Mouse (Mus musculus): Measurements from ENCODE around the gene Mms19. TPM values are rescaled to one million over a fixed set of nuclear protein-coding genes. Genes with fewer than 3 reads are reported as not detected.

Gene Mms19
- polyA plus RNA-seq, 1 experiment from 2014 or later, result 27.6 TPM

GRCm38 (mm10) chr19:41902848-41903593 is 77.9 kb downstream of the Mms19 start:
- no peak for ATAC-seq (ENCODE audit: insufficient read depth, low FRiP score)
- Histone ChIP-seq H3K27ac (ENCODE audit: low read length) (no peak overlapping the region), H3K4me1 (ENCODE audit: control insufficient read depth, insufficient read depth, low read length) (peaks cover 14% of the 10 kb centered on the region), H3K36me3 (ENCODE audit: control insufficient read depth, insufficient read depth, low read length) (no peaks in the 10 kb centered on the region), H3K4me3 (replicated peaks; ENCODE audit: low read length) (no peak overlapping the region), H3K4me2 (ENCODE audit: low read depth, low read length) (no peak overlapping the region), H3K9ac (ENCODE audit: low read length) (no peak overlapping the region), H3K27me3 (ENCODE audit: control insufficient read depth, insufficient read depth, low read length) (no peaks in the 10 kb centered on the region), H3K9me3 (replicated peaks; ENCODE audit: control insufficient read depth, low read length) (no peaks in the 10 kb centered on the region)
- WGBS, result 77% methylated on average over 10 of the region's 10 CpGs

DNA sequence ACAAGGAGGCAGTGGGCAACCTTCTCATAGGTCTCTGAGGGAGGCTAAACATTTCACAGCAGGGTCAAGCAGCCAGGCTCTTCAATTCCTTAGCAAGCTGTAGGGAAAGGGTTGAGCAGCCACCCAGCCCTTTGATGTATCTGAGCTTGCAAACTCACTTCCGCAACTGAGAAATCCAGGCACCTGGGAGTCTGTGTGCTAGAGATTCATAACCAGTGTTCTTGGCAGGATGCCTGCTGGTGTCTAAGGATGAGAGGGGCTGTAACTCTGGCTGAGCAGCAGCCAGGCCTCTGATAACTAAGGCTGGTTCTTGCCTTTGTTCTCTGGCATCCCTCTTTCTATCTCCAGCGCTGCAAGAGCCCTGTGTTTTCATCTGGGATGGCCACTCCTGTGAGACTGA is 79.3 kb downstream of the Mms19 start:
- Histone ChIP-seq H3K9ac (ENCODE audit: low read length) (no peak overlapping the region), H3K9me3 (replicated peaks; ENCODE audit: control insufficient read depth, low read length) (no peaks in the 10 kb centered on the region), H3K36me3 (ENCODE audit: control insufficient read depth, insufficient read depth, low read length) (no peaks in the 10 kb centered on the region), H3K27ac (ENCODE audit: low read length) (no peak overlapping the region), H3K4me2 (ENCODE audit: low read depth, low read length) (no peak overlapping the region), H3K27me3 (ENCODE audit: control insufficient read depth, insufficient read depth, low read length) (no peaks in the 10 kb centered on the region), H3K4me1 (ENCODE audit: control insufficient read depth, insufficient read depth, low read length) (peaks cover under 1% of the 10 kb centered on the region; the same call in 1 of the 2 replicates), H3K4me3 (replicated peaks; ENCODE audit: low read length) (no peak overlapping the region)
- WGBS, result 33% methylated on average over 2 of the region's 2 CpGs
- no peak for ATAC-seq (ENCODE audit: insufficient read depth, low FRiP score)

GRCm38 (mm10) chr19:41900495-41901090 is 80.4 kb downstream of the Mms19 start:
- WGBS, result 79% methylated on average over 8 of the region's 8 CpGs
- Histone ChIP-seq H3K27ac (ENCODE audit: low read length) (no peak overlapping the region), H3K4me3 (replicated peaks; ENCODE audit: low read length) (no peak overlapping the region), H3K9ac (ENCODE audit: low read length) (no peak overlapping the region), H3K4me2 (ENCODE audit: low read depth, low read length) (no peak overlapping the region), H3K36me3 (ENCODE audit: control insufficient read depth, insufficient read depth, low read length) (no peaks in the 10 kb centered on the region), H3K27me3 (ENCODE audit: control insufficient read depth, insufficient read depth, low read length) (no peaks in the 10 kb centered on the region), H3K9me3 (replicated peaks; ENCODE audit: control insufficient read depth, low read length) (no peaks in the 10 kb centered on the region), H3K4me1 (ENCODE audit: control insufficient read depth, insufficient read depth, low read length) (no peaks in the 10 kb centered on the region; the same call in 1 of the 2 replicates)
- no peak for ATAC-seq (ENCODE audit: insufficient read depth, low FRiP score)

- no peak for ATAC-seq (ENCODE audit: insufficient read depth, low FRiP score)
- Histone ChIP-seq H3K9ac (ENCODE audit: low read length) (no peak overlapping the region), H3K4me3 (replicated peaks; ENCODE audit: low read length) (no peak overlapping the region), H3K4me1 (ENCODE audit: control insufficient read depth, insufficient read depth, low read length) (peaks cover 8% of the 10 kb centered on the region), H3K27ac (ENCODE audit: low read length) (no peak overlapping the region), H3K27me3 (ENCODE audit: control insufficient read depth, insufficient read depth, low read length) (no peaks in the 10 kb centered on the region), H3K36me3 (ENCODE audit: control insufficient read depth, insufficient read depth, low read length) (no peaks in the 10 kb centered on the region), H3K9me3 (replicated peaks; ENCODE audit: control insufficient read depth, low read length) (no peaks in the 10 kb centered on the region), H3K4me2 (ENCODE audit: low read depth, low read length) (no peak overlapping the region)
- WGBS, result 38% methylated on average over 4 of the region's 4 CpGs
Observed at GRCm38 (mm10) chr19:41898860-41899259, 82.1 kb downstream of the Mms19 start.

GRCm38 (mm10) chr19:41896319-41896711 is 84.6 kb downstream of the Mms19 start:
- peak overlapping the region; percentile 89 for H3K4me2 ChIP-seq (ENCODE audit: low read depth, low read length)
- peak overlapping the region; percentile 84 for H3K4me3 ChIP-seq (replicated peaks; ENCODE audit: low read length)
- peak overlapping the region; percentile 72 for H3K9ac ChIP-seq (ENCODE audit: low read length)
- H3K4me1 ChIP-seq (ENCODE audit: control insufficient read depth, insufficient read depth, low read length), result peaks cover 8% of the 10 kb centered on the region
- ATAC-seq (ENCODE audit: insufficient read depth, low FRiP score), result no peak; the same call in 1 of the 2 replicates
- no peaks in the 10 kb centered on the region for H3K9me3 ChIP-seq (replicated peaks; ENCODE audit: control insufficient read depth, low read length)
- H3K36me3 ChIP-seq (ENCODE audit: control insufficient read depth, insufficient read depth, low read length), result no peaks in the 10 kb centered on the region; the same call in 1 of the 2 replicates
- WGBS, result 19% methylated on average over 18 of the region's 18 CpGs
- H3K27ac ChIP-seq (ENCODE audit: low read length), result 0 out of 2 replicates have a peak overlapping the region, but pooled peaks have one; percentile 27
- H3K27me3 ChIP-seq (ENCODE audit: control insufficient read depth, insufficient read depth, low read length), result no peaks in the 10 kb centered on the region

- H3K9me3 ChIP-seq (replicated peaks; ENCODE audit: control insufficient read depth, low read length), result no peaks in the 10 kb centered on the region
- no peaks in the 10 kb centered on the region; the same call in 1 of the 2 replicates for H3K36me3 ChIP-seq (ENCODE audit: control insufficient read depth, insufficient read depth, low read length)
- peak; percentile 90; the same call in 1 of the 2 replicates for ATAC-seq (ENCODE audit: insufficient read depth, low FRiP score)
- peaks cover 8% of the 10 kb centered on the region for H3K4me1 ChIP-seq (ENCODE audit: control insufficient read depth, insufficient read depth, low read length)
- WGBS, result 1% methylated on average over 46 of the region's 46 CpGs
- peak within 1 kb of the TSS; percentile 72 for H3K9ac ChIP-seq (ENCODE audit: low read length)
- 0 out of 2 replicates have a peak within 1 kb of the TSS, but pooled peaks have one; percentile 27 for H3K27ac ChIP-seq (ENCODE audit: low read length)
- H3K4me3 ChIP-seq (replicated peaks; ENCODE audit: low read length), result peak within 1 kb of the TSS; percentile 84
- H3K27me3 ChIP-seq (ENCODE audit: control insufficient read depth, insufficient read depth, low read length), result no peaks in the 10 kb centered on the region
- peak within 1 kb of the TSS; percentile 89 for H3K4me2 ChIP-seq (ENCODE audit: low read depth, low read length)
Observed at GRCm38 (mm10) chr19:41895460-41896318, 85.3 kb downstream of the Mms19 start, which contains the start of gene Rrp12. Gene Rrp12, minus strand, starts transcription at chr19:41896173.

DNA sequence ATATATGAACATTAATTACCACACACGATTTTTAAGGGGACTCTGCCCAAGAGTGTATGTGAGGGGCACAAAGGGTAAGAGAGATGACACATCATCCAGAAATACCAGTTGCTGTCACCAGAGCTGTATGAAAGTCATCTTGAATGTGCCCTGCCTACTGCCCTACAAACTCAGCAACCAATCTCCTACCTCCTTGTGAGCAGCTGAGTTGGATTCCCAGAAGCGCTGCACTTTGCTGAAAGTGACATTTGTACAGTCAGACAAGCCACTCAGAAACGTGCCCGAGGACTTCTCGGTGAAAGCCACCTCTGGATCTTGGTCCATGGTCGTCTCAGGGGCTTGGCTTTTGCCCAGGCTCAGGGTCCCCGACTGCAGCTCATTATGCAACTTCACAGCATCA is 86.0 kb downstream of the Mms19 start:
- Histone ChIP-seq H3K4me3 (replicated peaks; ENCODE audit: low read length) (peak overlapping the region; percentile 84), H3K9ac (ENCODE audit: low read length) (peak overlapping the region; percentile 72), H3K9me3 (replicated peaks; ENCODE audit: control insufficient read depth, low read length) (no peaks in the 10 kb centered on the region), H3K27ac (ENCODE audit: low read length) (0 out of 2 replicates have a peak overlapping the region, but pooled peaks have one; percentile 27), H3K36me3 (ENCODE audit: control insufficient read depth, insufficient read depth, low read length) (no peaks in the 10 kb centered on the region; the same call in 1 of the 2 replicates), H3K4me2 (ENCODE audit: low read depth, low read length) (peak overlapping the region; percentile 89), H3K27me3 (ENCODE audit: control insufficient read depth, insufficient read depth, low read length) (no peaks in the 10 kb centered on the region), H3K4me1 (ENCODE audit: control insufficient read depth, insufficient read depth, low read length) (peaks cover 8% of the 10 kb centered on the region)
- WGBS, result 34% methylated on average over 7 of the region's 7 CpGs
- no peak for ATAC-seq (ENCODE audit: insufficient read depth, low FRiP score)
